Mouse (Mus musculus) embryonic facial prominence, embryonic 15.5 days (tissue): ENCODE data around the gene Olfr1418. TPM values are rescaled to one million over a fixed set of nuclear protein-coding genes. Genes with fewer than 3 reads are reported as not detected.
A peak's percentile ranks its signal among the peaks of the same experiment; 100 is the strongest.

Source experiments
- ATAC-seq: fragments of 200-750 bp; cut with Nextera tagmentation; 2 replicates; pipeline ENCODE4 v1.8.0; 2017; ENCODE audit warnings: low read depth, moderate TSS enrichment; ENCODE audit not compliant: insufficient number of reproducible peaks, low FRiP score, low TSS enrichment
- H3K27ac ChIP-seq: fragments of 300-500 bp; sonication (generic); replicated peaks from 2 replicates; pipeline ENCODE4 v1.5.1; 2015; ENCODE audit warnings: mild to moderate bottlenecking, inconsistent platforms
- H3K27me3 ChIP-seq: fragments of 300-500 bp; sonication (generic); 2 replicates; pipeline ENCODE4 v1.6.1; 2015; ENCODE audit warnings: inconsistent platforms
- H3K36me3 ChIP-seq: fragments of 300-500 bp; sonication (generic); 2 replicates; pipeline ENCODE4 v1.6.1; 2015; ENCODE audit warnings: mild to moderate bottlenecking, inconsistent platforms
- H3K4me1 ChIP-seq: fragments of 300-500 bp; sonication (generic); 2 replicates; pipeline ENCODE4 v1.6.1; 2015; ENCODE audit warnings: inconsistent platforms
- H3K4me2 ChIP-seq: fragments of 300-500 bp; sonication (generic); replicated peaks from 2 replicates; pipeline ENCODE4 v1.6.1; 2015; ENCODE audit warnings: mild to moderate bottlenecking, inconsistent platforms
- H3K4me3 ChIP-seq: fragments of 300-500 bp; sonication (generic); replicated peaks from 2 replicates; pipeline ENCODE4 v1.5.1; 2015; ENCODE audit warnings: mild to moderate bottlenecking, inconsistent platforms
- H3K9ac ChIP-seq: fragments of 300-500 bp; sonication (generic); 2 replicates; pipeline ENCODE4 v1.6.1; 2015; ENCODE audit warnings: inconsistent platforms
- H3K9me3 ChIP-seq: fragments of 300-500 bp; sonication (generic); replicated peaks from 2 replicates; pipeline ENCODE4 v1.6.1; 2016; ENCODE audit warnings: inconsistent platforms
- WGBS: fragments of 180-500 bp; shearing (Covaris S2); methylation state at CpG from one replicate; pipeline ENCODE4 v1.1.7; 2015; 5-methylcytosine and 5-hydroxymethylcytosine counted together
- polyA plus RNA-seq: library from polyadenylated mRNA; unstranded; fragments of >200 nt; fragmentation: Nextera tagmentation; extraction: Ambion mirVana; gene quantifications from 2 replicates; pipeline ENCODE4 v1.2.1, GENCODE M21; 2015

The Olfr1418 gene
- polyA plus RNA-seq, 1 experiment from 2014 or later: not detected

DNA sequence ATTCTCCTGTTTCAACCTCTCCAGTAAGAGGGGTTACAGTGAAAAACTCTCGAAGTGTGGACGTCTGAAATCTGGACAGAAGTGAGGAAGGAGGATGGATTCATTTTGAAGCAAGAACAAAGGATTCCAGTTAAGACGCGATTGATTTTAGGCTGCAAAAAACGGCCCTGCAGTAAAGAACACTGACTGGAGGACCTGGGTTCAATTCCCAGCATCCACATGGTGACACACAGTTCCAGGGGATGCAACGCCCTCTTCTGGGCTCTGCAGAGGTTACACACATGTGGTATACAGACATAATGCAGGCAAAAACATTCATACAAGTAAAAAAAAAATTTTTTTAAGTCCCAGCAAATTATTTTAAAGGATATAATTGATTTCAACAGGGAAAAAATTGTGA, 40.7 kb downstream of the Olfr1418 start:
- peak overlapping the region; percentile 67 for H3K4me3 ChIP-seq
- WGBS: 32% methylated on average over 6 of the region's 6 CpGs
- peak overlapping the region; percentile 93 for H3K4me2 ChIP-seq

DNA sequence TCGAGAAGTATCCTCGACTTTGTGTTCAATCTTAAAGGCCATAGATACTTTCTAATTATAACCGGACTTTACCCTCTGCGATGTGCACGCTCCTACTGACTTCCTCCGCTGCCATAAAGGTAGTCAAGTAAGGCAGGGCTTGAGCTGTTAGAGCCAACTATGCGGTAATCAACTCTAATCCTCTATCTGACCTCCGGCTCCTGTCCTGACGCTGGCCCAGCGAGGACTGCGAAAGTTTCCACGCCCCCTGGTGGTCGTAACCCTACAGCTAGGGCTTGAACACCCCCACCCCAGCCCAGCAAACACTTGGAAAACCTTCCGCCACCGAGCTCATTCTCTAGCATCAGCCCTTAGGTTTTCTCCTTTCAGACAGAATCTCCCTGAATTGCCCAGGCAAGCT, 41.1 kb downstream of the Olfr1418 start:
- WGBS: under 1% methylated on average over 15 of the region's 15 CpGs
- peaks cover 26% of the 10 kb centered on the region for H3K27me3 ChIP-seq

More for the DNA sequence above, 40.7 kb downstream of the Olfr1418 start:
- Histone ChIP-seq H3K4me1 (peaks cover 20% of the 10 kb centered on the region), H3K9me3 (no peaks in the 10 kb centered on the region), H3K27ac (no peak overlapping the region), H3K27me3 (peaks cover 26% of the 10 kb centered on the region), H3K36me3 (no peaks in the 10 kb centered on the region), H3K9ac (no peak overlapping the region)
- no peak for ATAC-seq

GRCm38 (mm10) chr19:11819143-11819700, 41.6 kb downstream of the Olfr1418 start, which contains the start of gene Stx3:
Stx3 (minus strand) TSS chr19:11819403.
- H3K4me2 ChIP-seq: peak within 1 kb of the TSS; percentile 93
- under 1% methylated on average over 20 of the region's 20 CpGs for WGBS
- no peak for ATAC-seq
- no peaks in the 10 kb centered on the region for H3K36me3 ChIP-seq
- H3K4me1 ChIP-seq: peaks cover 20% of the 10 kb centered on the region
- H3K4me3 ChIP-seq: peak within 1 kb of the TSS; percentile 67
- H3K27me3 ChIP-seq: peaks cover 26% of the 10 kb centered on the region
- H3K27ac ChIP-seq: no peak within 1 kb of the TSS
- no peaks in the 10 kb centered on the region for H3K9me3 ChIP-seq
- H3K9ac ChIP-seq: peak within 1 kb of the TSS; percentile 44

More for the DNA sequence above, 41.1 kb downstream of the Olfr1418 start:
- peak overlapping the region; percentile 67 for H3K4me3 ChIP-seq
- no peaks in the 10 kb centered on the region for H3K36me3 ChIP-seq
- no peak overlapping the region for H3K27ac ChIP-seq
- peak overlapping the region; percentile 93 for H3K4me2 ChIP-seq
- peaks cover 20% of the 10 kb centered on the region for H3K4me1 ChIP-seq
- ATAC-seq: no peak
- no peak overlapping the region for H3K9ac ChIP-seq
- no peaks in the 10 kb centered on the region for H3K9me3 ChIP-seq

DNA sequence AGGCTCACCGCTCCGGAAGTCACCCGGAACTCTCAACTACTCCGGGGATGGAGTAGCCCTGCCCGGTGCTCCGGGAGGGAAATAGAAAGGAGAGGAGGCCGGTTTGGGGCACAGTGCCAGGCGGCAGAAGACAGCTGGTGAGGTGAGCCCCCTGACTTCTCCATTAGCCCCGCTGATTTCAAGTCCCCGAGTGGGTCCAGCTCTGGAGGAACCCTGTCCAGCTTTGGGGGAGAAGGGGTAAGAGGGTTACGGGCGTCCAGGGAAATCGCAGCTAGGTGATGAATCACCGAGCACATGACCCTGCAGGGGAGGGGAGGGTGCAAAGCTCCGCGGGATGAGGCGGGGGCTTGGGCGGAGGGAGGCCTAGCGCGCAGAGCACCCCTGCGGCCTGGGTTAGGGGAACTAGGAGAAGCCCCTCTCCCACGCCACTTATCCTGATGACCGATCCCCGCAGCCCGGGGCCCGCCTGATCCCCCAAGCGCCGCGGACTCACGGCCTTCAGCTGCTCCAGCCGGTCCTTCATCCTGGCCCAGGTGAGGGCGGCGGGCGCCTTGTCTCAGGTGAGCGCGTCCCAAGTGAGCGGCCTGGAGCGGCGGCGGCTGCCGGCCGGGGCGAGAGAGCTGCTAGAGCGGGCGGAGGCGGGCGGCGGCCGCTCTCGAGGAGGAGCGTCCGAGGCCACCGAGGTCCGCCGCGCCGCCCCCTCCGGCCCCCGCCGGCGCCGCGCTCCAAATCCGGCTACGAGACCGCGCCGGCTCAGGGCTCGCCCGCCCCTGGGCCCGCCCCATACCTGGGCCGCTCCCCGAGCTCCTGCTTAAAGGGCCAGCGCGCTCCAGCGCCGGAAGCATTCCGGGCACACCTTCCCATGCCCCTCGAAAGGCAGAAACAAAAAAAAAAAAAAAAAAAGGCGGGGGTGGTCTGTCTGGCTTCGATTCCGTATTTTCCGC, 42.4 kb downstream of the Olfr1418 start:
- WGBS: under 1% methylated on average over 66 of the region's 83 CpGs
- Histone ChIP-seq H3K9me3 (no peaks in the 10 kb centered on the region), H3K4me2 (peak overlapping the region; percentile 93)

GRCm38 (mm10) chr19:11817586-11817985, 43.3 kb downstream of the Olfr1418 start:
- no peak overlapping the region for H3K27ac ChIP-seq
- no peak overlapping the region for H3K9ac ChIP-seq
- H3K4me1 ChIP-seq: peaks cover 20% of the 10 kb centered on the region
- no peak for ATAC-seq
- H3K4me3 ChIP-seq: peak overlapping the region; percentile 67
- no peaks in the 10 kb centered on the region for H3K36me3 ChIP-seq
- H3K9me3 ChIP-seq: no peaks in the 10 kb centered on the region
- H3K4me2 ChIP-seq: peak overlapping the region; percentile 93
- 15% methylated on average over 5 of the region's 5 CpGs for WGBS
- H3K27me3 ChIP-seq: peaks cover 26% of the 10 kb centered on the region

More for the DNA sequence above, 42.4 kb downstream of the Olfr1418 start:
- no peaks in the 10 kb centered on the region for H3K36me3 ChIP-seq
- H3K4me1 ChIP-seq: peaks cover 20% of the 10 kb centered on the region
- ATAC-seq: peak; percentile 72
- H3K9ac ChIP-seq: peak overlapping the region; percentile 44
- peak overlapping the region; percentile 67 for H3K4me3 ChIP-seq
- H3K27ac ChIP-seq: no peak overlapping the region
- H3K27me3 ChIP-seq: peaks cover 26% of the 10 kb centered on the region

DNA sequence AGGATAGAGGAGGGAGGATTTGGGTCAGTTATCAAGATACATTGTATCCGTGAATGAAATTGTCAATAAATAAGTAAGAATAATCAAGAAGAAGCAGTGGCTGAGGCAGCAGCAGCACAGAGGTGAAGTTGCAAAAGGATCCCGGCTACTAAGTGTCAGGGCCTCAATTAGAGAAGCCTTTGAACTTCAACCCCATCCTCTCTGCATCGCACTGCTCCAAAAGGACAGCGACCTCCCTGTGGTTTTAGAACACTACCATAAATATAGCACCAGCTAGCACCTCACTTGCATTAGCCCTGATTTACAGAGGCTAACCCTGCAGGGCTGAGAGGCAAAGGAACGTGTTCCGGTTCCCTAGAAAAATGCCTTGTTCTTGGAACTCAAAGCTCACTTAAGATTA, 44.2 kb downstream of the Olfr1418 start:
- no peaks in the 10 kb centered on the region for H3K9me3 ChIP-seq
- peaks cover 20% of the 10 kb centered on the region for H3K4me1 ChIP-seq
- no peak overlapping the region for H3K4me2 ChIP-seq
- no peak overlapping the region for H3K4me3 ChIP-seq
- no peak overlapping the region for H3K9ac ChIP-seq
- H3K36me3 ChIP-seq: no peaks in the 10 kb centered on the region
- ATAC-seq: no peak
- H3K27ac ChIP-seq: no peak overlapping the region
- 46% methylated on average over 6 of the region's 6 CpGs for WGBS
- H3K27me3 ChIP-seq: peaks cover 26% of the 10 kb centered on the region

DNA sequence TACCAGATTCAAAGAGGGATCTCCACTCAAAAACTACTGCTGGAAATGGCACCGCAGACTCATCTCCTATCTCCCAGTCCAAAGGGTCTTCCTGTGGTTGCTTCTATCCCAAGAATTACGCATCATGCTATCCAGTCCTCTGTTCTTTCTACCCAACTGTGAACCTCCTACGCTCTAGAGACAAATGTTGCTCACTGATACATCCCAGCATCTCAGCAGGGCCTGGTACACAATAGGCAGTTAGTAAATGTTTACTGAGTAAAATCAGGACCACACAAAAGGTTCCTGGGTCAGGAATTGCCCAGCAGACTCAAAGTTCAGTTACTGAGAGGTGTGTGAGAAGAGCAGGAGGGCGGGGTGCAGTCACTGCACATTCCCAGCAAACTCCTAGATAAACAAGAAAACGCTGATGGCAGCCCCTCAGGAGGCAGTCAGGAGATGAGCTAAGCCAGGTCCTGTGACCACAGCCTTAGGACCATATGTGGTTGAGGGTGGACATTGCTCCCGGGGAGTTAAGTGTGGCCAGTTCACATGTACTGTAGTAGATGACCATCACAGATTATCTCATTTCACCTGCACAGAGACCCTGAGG, 46.0 kb downstream of the Olfr1418 start:
- Histone ChIP-seq H3K27ac (no peak overlapping the region), H3K4me3 (no peak overlapping the region), H3K9ac (no peak overlapping the region), H3K4me1 (peaks cover 15% of the 10 kb centered on the region), H3K4me2 (no peak overlapping the region), H3K36me3 (no peaks in the 10 kb centered on the region), H3K9me3 (no peaks in the 10 kb centered on the region), H3K27me3 (peaks cover 21% of the 10 kb centered on the region)
- no peak for ATAC-seq
- 82% methylated on average over 6 of the region's 6 CpGs for WGBS

DNA sequence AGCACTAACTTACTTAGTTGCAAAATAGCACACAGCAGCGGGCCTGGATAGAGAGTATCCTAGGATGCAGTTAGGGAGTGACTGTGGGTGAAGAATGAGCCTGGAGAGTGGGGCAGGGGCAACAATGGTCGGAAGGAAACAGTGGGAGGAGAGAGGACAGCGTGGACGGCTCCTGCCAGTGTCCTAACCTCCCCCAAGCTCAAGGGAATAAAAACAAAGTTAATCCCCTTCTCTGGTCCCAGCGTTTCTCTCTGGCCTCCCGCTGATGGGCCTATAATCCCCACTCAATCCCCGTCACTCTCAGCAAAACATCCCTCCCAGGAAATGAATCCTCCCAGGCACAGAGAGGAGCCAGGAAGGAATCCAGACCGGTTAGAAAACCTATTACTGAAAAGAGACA, 47.2 kb downstream of the Olfr1418 start:
- no peak for ATAC-seq
- peaks cover 7% of the 10 kb centered on the region; the same call in 1 of the 2 replicates for H3K4me1 ChIP-seq
- H3K27ac ChIP-seq: no peak overlapping the region
- no peaks in the 10 kb centered on the region for H3K9me3 ChIP-seq
- peaks cover 10% of the 10 kb centered on the region for H3K27me3 ChIP-seq
- H3K36me3 ChIP-seq: no peaks in the 10 kb centered on the region
- H3K9ac ChIP-seq: no peak overlapping the region
- no peak overlapping the region for H3K4me2 ChIP-seq
- H3K4me3 ChIP-seq: no peak overlapping the region
- 13% methylated on average over 8 of the region's 8 CpGs for WGBS

DNA sequence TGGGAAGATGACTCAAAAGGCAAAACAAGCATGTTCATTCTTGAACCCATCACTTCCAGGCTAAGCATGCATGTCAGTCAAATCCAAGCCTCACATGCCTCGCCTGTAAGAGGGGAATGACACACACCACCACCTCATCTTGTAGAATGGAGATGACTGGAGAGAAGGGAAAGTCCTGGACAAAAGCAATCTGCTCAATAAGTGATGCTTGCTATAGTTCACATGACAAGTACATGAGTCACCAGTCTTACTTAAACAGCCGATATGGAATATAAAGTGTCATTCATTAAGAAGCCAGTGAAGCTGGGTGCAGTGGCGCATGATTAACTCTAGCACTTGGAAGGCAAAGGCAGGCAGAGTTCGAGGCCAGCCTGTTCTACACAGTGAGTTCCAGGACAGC, 47.7 kb downstream of the Olfr1418 start:
- Histone ChIP-seq H3K9ac (no peak overlapping the region), H3K27me3 (peaks cover 6% of the 10 kb centered on the region; the same call in 1 of the 2 replicates), H3K27ac (no peak overlapping the region), H3K4me1 (peaks cover 3% of the 10 kb centered on the region; the same call in 1 of the 2 replicates), H3K4me3 (no peak overlapping the region), H3K4me2 (no peak overlapping the region), H3K36me3 (no peaks in the 10 kb centered on the region), H3K9me3 (no peaks in the 10 kb centered on the region)
- no peak for ATAC-seq
- 63% methylated on average over 4 of the region's 4 CpGs for WGBS

- H3K9ac ChIP-seq: no peak overlapping the region
- 52% methylated on average over 5 of the region's 5 CpGs for WGBS
- no peaks in the 10 kb centered on the region for H3K4me1 ChIP-seq
- H3K4me3 ChIP-seq: no peak overlapping the region
- ATAC-seq: no peak
- no peaks in the 10 kb centered on the region for H3K9me3 ChIP-seq
- no peak overlapping the region for H3K4me2 ChIP-seq
- H3K27me3 ChIP-seq: peaks cover 6% of the 10 kb centered on the region; the same call in 1 of the 2 replicates
- H3K27ac ChIP-seq: no peak overlapping the region
- no peaks in the 10 kb centered on the region for H3K36me3 ChIP-seq
These were observed 49.0 kb downstream of the Olfr1418 start for GRCm38 (mm10) chr19:11811688-11812365.

DNA sequence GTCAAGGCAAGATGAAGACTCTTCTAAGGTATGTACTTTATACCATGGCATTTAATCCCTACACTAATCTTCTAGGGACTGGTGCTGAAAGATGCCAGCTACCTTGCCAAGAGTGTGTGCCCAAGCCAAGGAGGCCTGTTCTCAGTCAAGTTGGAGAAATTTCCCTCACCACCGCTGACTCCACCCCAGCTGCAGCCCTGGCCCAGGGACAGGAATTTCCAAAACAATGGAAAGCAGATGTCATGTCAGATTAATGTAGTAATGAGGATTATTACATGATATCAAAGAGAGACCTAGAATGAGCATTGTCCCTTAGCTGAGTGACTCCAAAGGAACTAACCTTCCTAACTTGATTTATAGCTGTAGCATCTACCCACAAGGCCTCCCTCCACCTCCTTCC, 50.0 kb downstream of the Olfr1418 start:
- H3K4me1 ChIP-seq: no peaks in the 10 kb centered on the region
- no peaks in the 10 kb centered on the region for H3K36me3 ChIP-seq
- no peak overlapping the region for H3K27ac ChIP-seq
- H3K27me3 ChIP-seq: no peaks in the 10 kb centered on the region; the same call in 1 of the 2 replicates
- H3K4me3 ChIP-seq: no peak overlapping the region
- 30% methylated on average over 1 of the region's 1 CpGs for WGBS
- ATAC-seq: no peak
- H3K4me2 ChIP-seq: no peak overlapping the region
- H3K9me3 ChIP-seq: no peaks in the 10 kb centered on the region
- H3K9ac ChIP-seq: no peak overlapping the region
